Mouse (Mus musculus): Measurements from ENCODE around the gene Ghr. TPM values are rescaled to one million over a fixed set of nuclear protein-coding genes. Genes with fewer than 3 reads are reported as not detected.

The Ghr gene
- polyA plus RNA-seq, 1 experiment from 2014 or later = 10.6 TPM

DNA sequence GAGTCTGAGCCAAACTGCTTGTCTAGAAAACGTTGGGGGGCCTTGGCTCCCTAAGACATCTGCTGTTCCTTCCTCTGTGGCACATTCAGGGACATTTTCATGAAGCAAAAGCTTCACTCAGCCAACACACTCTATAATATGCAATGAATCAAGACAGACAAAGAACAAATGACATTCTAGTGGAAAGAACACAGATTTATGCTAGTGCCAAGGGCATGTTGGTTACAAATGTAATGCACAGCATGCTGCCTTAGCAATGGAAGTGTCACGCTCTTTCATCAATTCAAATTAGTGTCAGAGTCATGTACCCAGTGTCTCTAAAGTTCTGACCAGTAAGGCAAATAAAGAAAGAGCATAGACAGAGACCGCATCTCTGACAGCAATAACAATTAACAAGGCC, 187.6 kb downstream of the Ghr start:
- Histone ChIP-seq H3K36me3 (replicated peaks) (no peaks in the 10 kb centered on the region), H3K9me3 (no peaks in the 10 kb centered on the region), H3K4me3 (replicated peaks) (no peak overlapping the region), H3K27ac (no peak overlapping the region), H3K4me1 (no peaks in the 10 kb centered on the region), H3K27me3 (no peaks in the 10 kb centered on the region), H3K9ac (no peak overlapping the region), H3K4me2 (no peak overlapping the region)
- no peak for ATAC-seq (ENCODE audit: low FRiP score)
- WGBS = 79% methylated on average over 3 of the region's 3 CpGs

DNA sequence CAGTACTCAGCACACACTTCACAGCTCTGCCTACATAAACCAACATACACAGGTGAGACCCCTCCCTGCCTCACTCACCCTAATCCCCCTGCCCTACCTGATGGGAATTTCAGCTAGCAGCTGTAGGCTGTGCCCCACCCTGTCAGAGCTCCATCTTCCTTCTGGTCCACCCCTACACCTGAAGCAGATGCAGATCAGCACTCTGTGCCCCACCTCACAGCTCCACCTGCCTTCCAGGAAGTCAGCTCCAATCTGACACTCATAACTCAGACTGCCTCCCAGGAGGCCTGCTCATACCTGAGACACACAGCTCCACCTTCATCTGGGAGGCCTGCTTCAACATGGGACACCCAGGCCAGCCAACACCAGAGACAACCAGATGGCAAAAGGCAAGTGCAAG, 192.6 kb downstream of the Ghr start:
- Histone ChIP-seq H3K27ac (no peak overlapping the region), H3K9ac (no peak overlapping the region), H3K4me1 (no peaks in the 10 kb centered on the region), H3K4me3 (replicated peaks) (no peak overlapping the region), H3K9me3 (no peaks in the 10 kb centered on the region), H3K36me3 (replicated peaks) (no peaks in the 10 kb centered on the region), H3K4me2 (no peak overlapping the region), H3K27me3 (no peaks in the 10 kb centered on the region)
- ATAC-seq (ENCODE audit: low FRiP score) = no peak

DNA sequence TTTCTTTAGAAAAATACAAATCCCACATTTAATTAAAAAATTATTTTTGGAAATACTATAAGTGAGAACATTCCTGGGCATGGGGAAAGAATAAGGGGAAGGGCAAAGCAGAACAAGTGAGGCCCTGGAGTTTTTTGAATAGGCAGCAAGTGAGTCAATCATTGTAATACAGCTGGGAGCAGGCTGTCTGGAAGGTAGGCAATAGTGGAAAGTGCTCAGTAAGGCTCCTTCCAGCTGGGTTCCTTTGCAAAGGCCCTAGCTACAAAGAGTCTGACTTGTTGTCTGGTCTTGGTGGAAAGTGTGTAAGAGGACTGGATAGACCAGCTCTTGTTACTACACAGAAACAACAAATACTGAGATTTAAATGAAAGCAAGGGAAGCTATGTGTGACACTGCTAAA, 194.3 kb downstream of the Ghr start:
- no peaks in the 10 kb centered on the region for H3K36me3 ChIP-seq (replicated peaks)
- no peak overlapping the region for H3K27ac ChIP-seq
- H3K9me3 ChIP-seq = no peaks in the 10 kb centered on the region
- H3K9ac ChIP-seq = no peak overlapping the region
- no peak overlapping the region for H3K4me2 ChIP-seq
- no peak for ATAC-seq (ENCODE audit: low FRiP score)
- H3K4me3 ChIP-seq (replicated peaks) = no peak overlapping the region
- H3K27me3 ChIP-seq = no peaks in the 10 kb centered on the region
- no peaks in the 10 kb centered on the region for H3K4me1 ChIP-seq

DNA sequence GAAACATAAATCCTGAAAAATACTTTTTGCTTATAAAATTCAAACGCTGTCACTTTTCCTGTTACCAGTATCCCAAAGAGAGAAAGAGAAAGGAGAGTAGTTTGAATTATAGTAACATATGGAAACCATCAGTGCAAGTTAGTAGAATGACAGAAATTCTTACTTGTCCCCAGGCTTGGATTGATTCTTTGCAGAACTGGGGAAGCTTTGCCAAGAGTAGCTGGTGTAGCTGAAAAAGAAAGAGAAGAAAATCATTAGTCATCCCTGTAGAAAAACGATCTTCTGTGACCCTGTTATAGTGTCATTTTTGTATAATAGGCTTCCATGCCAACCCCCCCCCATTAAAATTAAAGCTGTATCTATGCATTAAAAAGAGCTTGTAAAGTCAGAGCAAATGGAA, 194.8 kb downstream of the Ghr start:
- 65% methylated on average over 2 of the region's 2 CpGs for whole genome bisulfite sequencing
- no peak overlapping the region for H3K27ac ChIP-seq

GRCm38 (mm10) chr15:3383788-3384187, 199.5 kb downstream of the Ghr start:
- no peak overlapping the region for H3K9ac ChIP-seq
- H3K27me3 ChIP-seq = no peaks in the 10 kb centered on the region
- H3K4me2 ChIP-seq = no peak overlapping the region
- H3K36me3 ChIP-seq (replicated peaks) = no peaks in the 10 kb centered on the region
- ATAC-seq (ENCODE audit: low FRiP score) = no peak
- no peak overlapping the region for H3K27ac ChIP-seq
- 64% methylated on average over 2 of the region's 2 CpGs for WGBS
- H3K4me1 ChIP-seq = no peaks in the 10 kb centered on the region
- no peak overlapping the region for H3K4me3 ChIP-seq (replicated peaks)
- H3K9me3 ChIP-seq = no peaks in the 10 kb centered on the region

More for the DNA sequence above, 194.8 kb downstream of the Ghr start:
- H3K9ac ChIP-seq = no peak overlapping the region
- no peaks in the 10 kb centered on the region for H3K36me3 ChIP-seq (replicated peaks)
- no peak overlapping the region for H3K4me3 ChIP-seq (replicated peaks)
- no peaks in the 10 kb centered on the region for H3K4me1 ChIP-seq
- no peaks in the 10 kb centered on the region for H3K9me3 ChIP-seq
- no peaks in the 10 kb centered on the region for H3K27me3 ChIP-seq
- H3K4me2 ChIP-seq = no peak overlapping the region
- ATAC-seq (ENCODE audit: low FRiP score) = no peak

DNA sequence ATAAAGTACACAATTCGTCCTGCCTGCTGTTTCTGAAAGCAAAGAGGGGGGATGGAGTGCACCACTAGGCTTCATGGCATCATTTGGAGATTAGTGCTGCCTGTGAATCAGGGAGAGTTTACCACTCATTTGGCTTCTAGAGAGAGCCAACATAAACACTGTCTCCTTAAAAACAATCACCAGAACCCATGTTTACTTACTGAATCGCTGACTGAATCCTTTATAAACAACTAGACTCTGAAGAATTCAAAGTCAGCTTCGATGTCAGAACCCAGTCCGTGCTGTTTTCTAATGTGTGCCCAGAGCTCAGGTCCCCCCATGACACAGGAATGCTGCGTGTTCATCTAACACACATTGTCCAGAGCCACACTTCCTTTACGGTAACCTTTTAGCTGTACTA, 201.9 kb downstream of the Ghr start:
- H3K4me1 ChIP-seq = no peaks in the 10 kb centered on the region
- no peaks in the 10 kb centered on the region for H3K27me3 ChIP-seq
- H3K4me3 ChIP-seq (replicated peaks) = no peak overlapping the region
- no peaks in the 10 kb centered on the region for H3K36me3 ChIP-seq (replicated peaks)
- ATAC-seq (ENCODE audit: low FRiP score) = no peak
- H3K9ac ChIP-seq = no peak overlapping the region
- no peaks in the 10 kb centered on the region for H3K9me3 ChIP-seq
- no peak overlapping the region for H3K4me2 ChIP-seq
- H3K27ac ChIP-seq = no peak overlapping the region
- 80% methylated on average over 6 of the region's 6 CpGs for WGBS

GRCm38 (mm10) chr15:3368261-3368832, 214.9 kb downstream of the Ghr start:
- ATAC-seq (ENCODE audit: low FRiP score) = no peak
- Histone ChIP-seq H3K27me3 (no peaks in the 10 kb centered on the region), H3K4me2 (no peak overlapping the region), H3K9ac (no peak overlapping the region), H3K4me3 (replicated peaks) (no peak overlapping the region), H3K4me1 (no peaks in the 10 kb centered on the region), H3K9me3 (peaks cover 3% of the 10 kb centered on the region; the same call in 1 of the 2 replicates), H3K36me3 (replicated peaks) (no peaks in the 10 kb centered on the region), H3K27ac (no peak overlapping the region)
- 73% methylated on average over 2 of the region's 2 CpGs for WGBS

- 54% methylated on average over 4 of the region's 4 CpGs for WGBS
- Histone ChIP-seq H3K27ac (no peak overlapping the region), H3K36me3 (replicated peaks) (no peaks in the 10 kb centered on the region), H3K4me1 (no peaks in the 10 kb centered on the region), H3K4me2 (no peak overlapping the region), H3K9ac (no peak overlapping the region), H3K27me3 (no peaks in the 10 kb centered on the region), H3K4me3 (replicated peaks) (no peak overlapping the region), H3K9me3 (no peaks in the 10 kb centered on the region)
- peak; percentile 51; the same call in 1 of the 2 replicates for ATAC-seq (ENCODE audit: low FRiP score)
Observed at GRCm38 (mm10) chr15:3356073-3356766, 227.1 kb downstream of the Ghr start.

DNA sequence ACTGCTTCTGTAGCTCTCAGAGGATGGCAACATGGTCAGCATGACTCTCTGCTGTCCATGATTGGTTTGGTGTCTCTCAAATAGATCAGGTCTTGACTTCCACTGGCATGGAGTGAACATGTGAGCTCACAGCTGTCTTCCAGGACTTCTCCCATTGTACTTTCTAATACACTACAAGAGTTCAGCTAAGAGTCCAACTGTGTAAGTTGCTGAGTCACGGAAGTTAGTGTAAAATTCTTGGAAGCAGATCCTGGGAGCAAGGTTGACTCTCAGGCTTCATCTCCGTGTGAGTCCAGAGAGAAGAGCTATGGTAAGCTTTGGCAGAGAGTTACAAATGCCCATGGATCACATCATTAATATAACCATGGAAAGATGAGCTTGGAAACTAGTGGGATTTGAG, 229.6 kb downstream of the Ghr start:
- Histone ChIP-seq H3K4me3 (replicated peaks) (no peak overlapping the region), H3K9me3 (no peaks in the 10 kb centered on the region), H3K9ac (no peak overlapping the region), H3K27ac (no peak overlapping the region), H3K36me3 (replicated peaks) (no peaks in the 10 kb centered on the region), H3K4me2 (no peak overlapping the region), H3K27me3 (no peaks in the 10 kb centered on the region), H3K4me1 (no peaks in the 10 kb centered on the region)
- 86% methylated on average over 2 of the region's 2 CpGs for whole genome bisulfite sequencing
- ATAC-seq (ENCODE audit: low FRiP score) = no peak

- Histone ChIP-seq H3K36me3 (replicated peaks) (no peaks in the 10 kb centered on the region), H3K9ac (no peak overlapping the region), H3K4me1 (no peaks in the 10 kb centered on the region), H3K4me2 (no peak overlapping the region), H3K27ac (no peak overlapping the region), H3K27me3 (no peaks in the 10 kb centered on the region), H3K4me3 (replicated peaks) (no peak overlapping the region), H3K9me3 (no peaks in the 10 kb centered on the region)
- no peak for ATAC-seq (ENCODE audit: low FRiP score)
- WGBS = 41% methylated on average over 6 of the region's 6 CpGs
Observed at GRCm38 (mm10) chr15:3349306-3350064, 233.8 kb downstream of the Ghr start.

DNA sequence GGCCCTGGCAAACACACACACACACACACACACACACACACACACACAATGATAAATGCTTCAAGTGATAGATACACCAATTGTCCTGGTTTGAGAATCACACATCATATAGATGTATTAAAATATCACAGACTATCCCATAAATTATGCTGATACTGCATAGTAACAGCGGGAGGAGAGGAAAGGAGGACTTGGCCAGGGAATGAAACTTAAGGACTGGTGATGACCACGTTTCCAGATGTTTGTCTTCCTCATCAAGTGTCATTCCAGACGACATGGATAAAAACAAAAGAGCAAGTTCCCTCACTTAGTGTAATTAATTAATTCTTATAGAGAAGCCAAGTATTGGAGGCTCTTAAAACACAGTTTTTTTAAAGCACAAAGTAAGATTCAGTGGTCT, 236.6 kb downstream of the Ghr start:
- Histone ChIP-seq H3K36me3 (replicated peaks) (no peaks in the 10 kb centered on the region), H3K4me2 (no peak overlapping the region), H3K9me3 (no peaks in the 10 kb centered on the region), H3K27ac (no peak overlapping the region), H3K9ac (no peak overlapping the region), H3K4me3 (replicated peaks) (no peak overlapping the region), H3K27me3 (no peaks in the 10 kb centered on the region), H3K4me1 (no peaks in the 10 kb centered on the region)
- ATAC-seq (ENCODE audit: low FRiP score) = no peak
- 83% methylated on average over 3 of the region's 3 CpGs for WGBS

- Histone ChIP-seq H3K4me2 (no peak overlapping the region), H3K9me3 (no peaks in the 10 kb centered on the region), H3K4me3 (replicated peaks) (no peak overlapping the region), H3K27me3 (no peaks in the 10 kb centered on the region), H3K4me1 (no peaks in the 10 kb centered on the region), H3K36me3 (replicated peaks) (no peaks in the 10 kb centered on the region), H3K9ac (no peak overlapping the region), H3K27ac (no peak overlapping the region)
- ATAC-seq (ENCODE audit: low FRiP score) = no peak
- 85% methylated on average over 4 of the region's 4 CpGs for WGBS
Observed at GRCm38 (mm10) chr15:3344555-3344954, 238.7 kb downstream of the Ghr start.
